Mouse (Mus musculus): ENCODE results near the gene Srsx.
"Not testable (repeated sequence)": the region's sequence is repeated elsewhere in the genome, so short reads cannot be mapped to it uniquely, and the experiment has no call there.

The Srsx gene

GRCm38 (mm10) chrX:123222381-123222780 is at the start of gene Srsx:
TSS of gene Srsx (minus strand) at chrX:123222481.
- not testable (repeated sequence) for DNase-seq (ENCODE audit: low read depth, low spot score)

GRCm38 (mm10) chrX:123246807-123247206 is 24.5 kb upstream of the Srsx start, which contains the start of gene Gm17577:
TSS of gene Gm17577 (minus strand) at chrX:123246907.
- not testable (repeated sequence) for DNase-seq (ENCODE audit: low read depth, low spot score)
